In genomic region chr4:43669428-43669794, GRCm38 (mm10) we compare ENCODE assay signal across 9 mouse cellular contexts. TPM values are rescaled to one million over a fixed set of nuclear protein-coding genes. Genes with fewer than 3 reads are reported as not detected.
A peak's percentile ranks its signal among the peaks of the same experiment; 100 is the strongest.
DNase-seq lines count a peak whose midpoint lies in the region; ATAC-seq lines count a peak whose summit lies in the region.
"Had no signal": no experiment of that assay in that cellular context is flagged by ENCODE, and none has a peak within 500 bp of the region (broad histone marks: within the 10 kb centered on the region; RNA-seq: fewer than 3 reads in every experiment).

No protein-coding gene starts in this region.

- H3K4me3 ChIP-seq in stomach, embryonic 15.5 days (replicated peaks) = peak overlapping the region; percentile 84

- no peaks in the 10 kb centered on the region for H3K36me3 ChIP-seq in stomach, embryonic 15.5 days

- H3K9ac ChIP-seq in stomach, embryonic 15.5 days = peak overlapping the region; percentile 90

- 0 out of 2 replicates have a peak overlapping the region, but pooled peaks have one; percentile 31 for H3K27ac ChIP-seq in stomach, embryonic 15.5 days

- H3K4me1 ChIP-seq in stomach, embryonic 15.5 days = peaks cover 14% of the 10 kb centered on the region

- peak; percentile 26; the same call in 1 of the 2 replicates for ATAC-seq in megakaryocyte, adult 5-6 weeks (ENCODE audit: poor library complexity, severe bottlenecking)
- peak; percentile 65 for ATAC-seq in stomach, embryonic 15.5 days (ENCODE audit: insufficient read depth, low FRiP score, low read depth)

- H3K4me2 ChIP-seq in stomach, embryonic 15.5 days = peak overlapping the region; percentile 86

- 0 out of 2 replicates have a peak, but pooled peaks cover 3% of the 10 kb centered on the region for H3K27me3 ChIP-seq in stomach, embryonic 15.5 days (replicated peaks)

- DNase-seq in 3T3-L1 (ENCODE audit: low read depth, low spot score) (peak; percentile 49), MN1 (ENCODE audit: low spot score) (peak; percentile 42)
- DNase-seq in embryo, embryonic 11.5 days (ENCODE audit: low read depth, low spot score) = peak; percentile 38
- DNase-seq in heart, adult 8-10 months (ENCODE audit: low spot score) = peak; percentile 64
- DNase-seq in kidney, postnatal 25 days = peak; percentile 76 to 88
- DNase-seq in c-Kit-positive CD71-positive TER-119-positive erythroid progenitor cells, embryonic 14.5 days (ENCODE audit: low spot score) = no peak

- H3K9me3 ChIP-seq in stomach, embryonic 15.5 days = no peaks in the 10 kb centered on the region

- WGBS in stomach, embryonic 15.5 days = 1% methylated on average over 24 of the region's 25 CpGs

RNA-seq across cellular contexts. Expression of gene Fam221b, which starts 0.5 kb away (rescaled TPM):
- total RNA-seq in heart, adult 8-10 months (2022) = under 1 TPM; 0.14 to 0.38 (median 0.28) TPM
- total RNA-seq in megakaryocyte, adult 5-6 weeks (2015) = 0.11 TPM in 1 of 2 replicates, not detected in the other
- total RNA-seq in megakaryocyte, adult 5-6 weeks (2017) = 0.20 and 0.33 TPM in 2 replicates
- polyA plus RNA-seq in stomach, embryonic 15.5 days (2015; fragmentation: Nextera tagmentation; extraction: Ambion mirVana) = 2.5 and 4.1 TPM in 2 replicates

RNA-seq across cellular contexts. Expression of gene Tmem8b, which starts 0.6 kb away (rescaled TPM):
- 10 to 100 TPM; 20.3 to 24.0 (median 21.7) TPM for total RNA-seq in heart, adult 8-10 months (2022)
- total RNA-seq in megakaryocyte, adult 5-6 weeks (2015) = 0.27 and 0.42 TPM in 2 replicates
- total RNA-seq in megakaryocyte, adult 5-6 weeks (2017) = 0.04 and 0.16 TPM in 2 replicates
- polyA plus RNA-seq in stomach, embryonic 15.5 days (2015; fragmentation: Nextera tagmentation; extraction: Ambion mirVana) = 4.0 and 4.6 TPM in 2 replicates

RNA-seq across cellular contexts. Expression of gene Hint2, which starts 13.1 kb away (rescaled TPM):
- total RNA-seq in heart, adult 8-10 months (2022) = 100 to 1,000 TPM; 162 to 188 (median 167) TPM
- 23.8 and 24.3 TPM in 2 replicates for total RNA-seq in megakaryocyte, adult 5-6 weeks (2015)
- 24.6 and 27.9 TPM in 2 replicates for total RNA-seq in megakaryocyte, adult 5-6 weeks (2017)
- polyA plus RNA-seq in stomach, embryonic 15.5 days (2015; fragmentation: Nextera tagmentation; extraction: Ambion mirVana) = 108 and 116 TPM in 2 replicates

RNA-seq across cellular contexts. Expression of gene Spag8, which starts 16.0 kb away (rescaled TPM):
- under 1 TPM in 1 of 4 experiments, not detected in 3; 0.53 TPM for total RNA-seq in heart, adult 8-10 months (2022)
- total RNA-seq in megakaryocyte, adult 5-6 weeks (2015) = not detected in 2 replicates
- not detected in 2 replicates for total RNA-seq in megakaryocyte, adult 5-6 weeks (2017)
- polyA plus RNA-seq in stomach, embryonic 15.5 days (2015; fragmentation: Nextera tagmentation; extraction: Ambion mirVana) = 0.80 and 1.0 TPM in 2 replicates

RNA-seq across cellular contexts. Expression of gene Olfr70, which starts 31.2 kb away (rescaled TPM):
- total RNA-seq in heart, adult 8-10 months (2022) = not detected
- total RNA-seq in megakaryocyte, adult 5-6 weeks (2015) = not detected in 2 replicates
- not detected in 2 replicates for total RNA-seq in megakaryocyte, adult 5-6 weeks (2017)
- polyA plus RNA-seq in stomach, embryonic 15.5 days (2015; fragmentation: Nextera tagmentation; extraction: Ambion mirVana) = not detected in 2 replicates
- total RNA-seq: left cerebral cortex, postnatal 25 days had no signal

Comparison
In these comparisons a context has a peak if more than half of its experiments do, and no peak if none do; other contexts are left out.
1. RNA of gene Tmem8b, which starts 0.6 kb away (total RNA-seq): 20.3 to 24.0 TPM in heart, adult 8-10 months; 0.04 to 0.42 TPM in megakaryocyte, adult 5-6 weeks; every median in the first group is over 10 times any median in the second.
2. RNA of gene Hint2, which starts 13.1 kb away (total RNA-seq): 162 to 188 TPM in heart, adult 8-10 months; 23.8 to 27.9 TPM in megakaryocyte, adult 5-6 weeks; every median in the first group is over 4 times any median in the second.